Mouse (Mus musculus): ENCODE measurements around the gene Olfr18. TPM values are rescaled to one million over a fixed set of nuclear protein-coding genes. Genes with fewer than 3 reads are reported as not detected.
"Not testable (repeated sequence)": the region's sequence is repeated elsewhere in the genome, so short reads cannot be mapped to it uniquely, and the experiment has no call there.

Gene Olfr18
- polyA plus RNA-seq, 1 experiment from 2014 or later: not detected

- no peaks in the 10 kb centered on the region for H3K4me1 ChIP-seq (replicated peaks; ENCODE audit: control insufficient read depth, insufficient read depth, low read length)
- no peak for TF ChIP-seq CTCF (IDR thresholded peaks at IDR 0.05; ENCODE audit: low read depth)
- no peak for ATAC-seq
- WGBS: 94% methylated on average over 4 of the region's 4 CpGs
- H3K27me3 ChIP-seq (replicated peaks; ENCODE audit: control insufficient read depth, insufficient read depth, low read length): no peaks in the 10 kb centered on the region
- peaks cover 18% of the 10 kb centered on the region for H3K36me3 ChIP-seq (ENCODE audit: control insufficient read depth, insufficient read depth)
- no peaks in the 10 kb centered on the region for H3K9me3 ChIP-seq (ENCODE audit: control insufficient read depth)
- H3K4me3 ChIP-seq (ENCODE audit: low read depth, low read length): no peak overlapping the region
- no peak overlapping the region for H3K9ac ChIP-seq (ENCODE audit: low read depth, low read length)
- no peak overlapping the region for H3K4me2 ChIP-seq (replicated peaks; ENCODE audit: low read depth)
- no peak overlapping the region for H3K27ac ChIP-seq (ENCODE audit: low read depth, low read length)
Observed at GRCm38 (mm10) chr9:20348501-20348900, 12.6 kb upstream of the Olfr18 start.

- Histone ChIP-seq H3K27me3 (replicated peaks; ENCODE audit: control insufficient read depth, insufficient read depth, low read length) (no peaks in the 10 kb centered on the region), H3K4me2 (replicated peaks; ENCODE audit: low read depth) (no peak within 1 kb of the TSS), H3K9ac (ENCODE audit: low read depth, low read length) (no peak within 1 kb of the TSS), H3K9me3 (ENCODE audit: control insufficient read depth) (no peaks in the 10 kb centered on the region), H3K27ac (ENCODE audit: low read depth, low read length) (no peak within 1 kb of the TSS), H3K4me3 (ENCODE audit: low read depth, low read length) (no peak within 1 kb of the TSS), H3K36me3 (ENCODE audit: control insufficient read depth, insufficient read depth) (no peaks in the 10 kb centered on the region), H3K4me1 (replicated peaks; ENCODE audit: control insufficient read depth, insufficient read depth, low read length) (no peaks in the 10 kb centered on the region)
- ATAC-seq: no peak
- TF ChIP-seq CTCF (IDR thresholded peaks at IDR 0.05; ENCODE audit: low read depth): no peak
- WGBS: 79% methylated on average over 1 of the region's 1 CpGs
Observed at GRCm38 (mm10) chr9:20298232-20298631, 37.7 kb downstream of the Olfr18 start, which contains the start of gene Olfr873. TSS of gene Olfr873 (plus strand) at chr9:20298532.

GRCm38 (mm10) chr9:20295562-20295961 lies 40.3 kb downstream of the Olfr18 start:
- H3K27me3 ChIP-seq (replicated peaks; ENCODE audit: control insufficient read depth, insufficient read depth, low read length); H3K27ac ChIP-seq (ENCODE audit: low read depth, low read length); H3K4me2 ChIP-seq (replicated peaks; ENCODE audit: low read depth); H3K4me1 ChIP-seq (replicated peaks; ENCODE audit: control insufficient read depth, insufficient read depth, low read length); H3K9ac ChIP-seq (ENCODE audit: low read depth, low read length); H3K4me3 ChIP-seq (ENCODE audit: low read depth, low read length); H3K36me3 ChIP-seq (ENCODE audit: control insufficient read depth, insufficient read depth); ATAC-seq; H3K9me3 ChIP-seq (ENCODE audit: control insufficient read depth): not testable (repeated sequence)
- 73% methylated on average over 5 of the region's 5 CpGs for WGBS

- Histone ChIP-seq H3K27me3 (replicated peaks; ENCODE audit: control insufficient read depth, insufficient read depth, low read length) (no peaks in the 10 kb centered on the region), H3K4me1 (replicated peaks; ENCODE audit: control insufficient read depth, insufficient read depth, low read length) (no peaks in the 10 kb centered on the region), H3K27ac (ENCODE audit: low read depth, low read length) (no peak within 1 kb of the TSS), H3K36me3 (ENCODE audit: control insufficient read depth, insufficient read depth) (no peaks in the 10 kb centered on the region), H3K9ac (ENCODE audit: low read depth, low read length) (no peak within 1 kb of the TSS), H3K4me3 (ENCODE audit: low read depth, low read length) (no peak within 1 kb of the TSS), H3K4me2 (replicated peaks; ENCODE audit: low read depth) (no peak within 1 kb of the TSS), H3K9me3 (ENCODE audit: control insufficient read depth) (no peaks in the 10 kb centered on the region)
- ATAC-seq: no peak
- 86% methylated on average over 1 of the region's 1 CpGs for WGBS
- no peak for TF ChIP-seq CTCF (IDR thresholded peaks at IDR 0.05; ENCODE audit: low read depth)
Observed at GRCm38 (mm10) chr9:20282051-20282450, 53.8 kb downstream of the Olfr18 start, which contains the start of gene Olfr39. TSS of gene Olfr39 (plus strand) at chr9:20282351.

Other genes starting within 250 kb of the Olfr18 start
- gene Olfr868, start 237.5 kb downstream of the Olfr18 start, polyA plus RNA-seq (2015; fragmentation: Nextera tagmentation; extraction: Ambion mirVana): not detected in 2 replicates
- not detected in 2 replicates for gene Olfr869, start 207.1 kb downstream of the Olfr18 start, polyA plus RNA-seq (2015; fragmentation: Nextera tagmentation; extraction: Ambion mirVana)
- gene Olfr870, start 162.0 kb downstream of the Olfr18 start, polyA plus RNA-seq (2015; fragmentation: Nextera tagmentation; extraction: Ambion mirVana): not detected in 2 replicates
- gene Olfr871, start 123.9 kb downstream of the Olfr18 start, polyA plus RNA-seq (2015; fragmentation: Nextera tagmentation; extraction: Ambion mirVana): not detected in 2 replicates
- gene Olfr872, start 99.0 kb downstream of the Olfr18 start, polyA plus RNA-seq (2015; fragmentation: Nextera tagmentation; extraction: Ambion mirVana): not detected in 2 replicates
- not detected in 2 replicates for gene Olfr39, start 53.7 kb downstream of the Olfr18 start, polyA plus RNA-seq (2015; fragmentation: Nextera tagmentation; extraction: Ambion mirVana)
- gene Olfr873, start 37.6 kb downstream of the Olfr18 start, polyA plus RNA-seq (2015; fragmentation: Nextera tagmentation; extraction: Ambion mirVana): not detected in 2 replicates
- gene Zfp560, start 49.1 kb upstream of the Olfr18 start, polyA plus RNA-seq (2015; fragmentation: Nextera tagmentation; extraction: Ambion mirVana): 30.2 and 31.3 TPM in 2 replicates
- gene Zfp26, start 124.1 kb upstream of the Olfr18 start, polyA plus RNA-seq (2015; fragmentation: Nextera tagmentation; extraction: Ambion mirVana): 5.3 and 5.6 TPM in 2 replicates
- gene Zfp426, start 156.7 kb upstream of the Olfr18 start, polyA plus RNA-seq (2015; fragmentation: Nextera tagmentation; extraction: Ambion mirVana): 8.5 and 9.4 TPM in 2 replicates
- 17.5 and 22.1 TPM in 2 replicates for gene Zfp266, start 185.3 kb upstream of the Olfr18 start, polyA plus RNA-seq (2015; fragmentation: Nextera tagmentation; extraction: Ambion mirVana)
- gene Zfp846, start 245.2 kb upstream of the Olfr18 start, polyA plus RNA-seq (2015; fragmentation: Nextera tagmentation; extraction: Ambion mirVana): 5.2 and 5.7 TPM in 2 replicates